Mouse (Mus musculus): ENCODE measurements around the gene Ralgds. TPM values are rescaled to one million over a fixed set of nuclear protein-coding genes. Genes with fewer than 3 reads are reported as not detected.
A peak's percentile ranks its signal among the peaks of the same experiment; 100 is the strongest.
"Not testable (repeated sequence)": the region's sequence is repeated elsewhere in the genome, so short reads cannot be mapped to it uniquely, and the experiment has no call there.

Gene Ralgds
- polyA plus RNA-seq, 1 experiment from 2014 or later, result 34.3 TPM

- no peaks in the 10 kb centered on the region for H3K27me3 ChIP-seq (ENCODE audit: insufficient read depth, low read length)
- WGBS, result 67% methylated on average over 3 of the region's 3 CpGs
Measured at GRCm38 (mm10) chr2:28505795-28506194, 7.1 kb upstream of the Ralgds start, which contains the start of gene Gm10134. Gene Gm10134, plus strand, starts transcription at chr2:28506095.

GRCm38 (mm10) chr2:28506291-28506690 lies 6.6 kb upstream of the Ralgds start:
- WGBS, result 83% methylated on average over 6 of the region's 6 CpGs

More at GRCm38 (mm10) chr2:28505795-28506194, 7.1 kb upstream of the Ralgds start, which contains the start of gene Gm10134:
- no peak for TF ChIP-seq CTCF (IDR thresholded peaks at IDR 0.05; ENCODE audit: low read depth)
- H3K4me2 ChIP-seq, result no peak within 1 kb of the TSS
- H3K9ac ChIP-seq, result no peak within 1 kb of the TSS
- no peak for DNase-seq
- no peak for ATAC-seq (ENCODE audit: insufficient read depth)
- no peak within 1 kb of the TSS for H3K27ac ChIP-seq (ENCODE audit: low read depth)
- H3K36me3 ChIP-seq (ENCODE audit: insufficient read depth), result no peaks in the 10 kb centered on the region
- H3K9me3 ChIP-seq (ENCODE audit: low read depth, low read length), result no peaks in the 10 kb centered on the region
- no peak within 1 kb of the TSS for H3K4me3 ChIP-seq (ENCODE audit: low read depth, low read length)
- H3K4me1 ChIP-seq (ENCODE audit: insufficient read depth), result no peaks in the 10 kb centered on the region

GRCm38 (mm10) chr2:28511600-28511999 lies 1.3 kb upstream of the Ralgds start:
- H3K4me3 ChIP-seq (ENCODE audit: low read depth, low read length); DNase-seq: not testable (repeated sequence)
- TF ChIP-seq CTCF (IDR thresholded peaks at IDR 0.05; ENCODE audit: low read depth), result peak; percentile 31; the same call in 1 of the 2 replicates

More at GRCm38 (mm10) chr2:28506291-28506690, 6.6 kb upstream of the Ralgds start:
- H3K27ac ChIP-seq (ENCODE audit: low read depth), result no peak overlapping the region
- no peaks in the 10 kb centered on the region for H3K27me3 ChIP-seq (ENCODE audit: insufficient read depth, low read length)
- DNase-seq (no peak), ATAC-seq (ENCODE audit: insufficient read depth) (no peak)
- no peaks in the 10 kb centered on the region for H3K4me1 ChIP-seq (ENCODE audit: insufficient read depth)
- H3K36me3 ChIP-seq (ENCODE audit: insufficient read depth), result no peaks in the 10 kb centered on the region
- TF ChIP-seq CTCF (IDR thresholded peaks at IDR 0.05; ENCODE audit: low read depth), result no peak
- H3K9ac ChIP-seq, result no peak overlapping the region
- H3K9me3 ChIP-seq (ENCODE audit: low read depth, low read length), result no peaks in the 10 kb centered on the region
- H3K4me3 ChIP-seq (ENCODE audit: low read depth, low read length), result no peak overlapping the region
- H3K4me2 ChIP-seq, result no peak overlapping the region

GRCm38 (mm10) chr2:28513431-28514370 lies 776 bp downstream of the Ralgds start:
- Histone ChIP-seq H3K4me2 (peak overlapping the region; percentile 98), H3K27ac (ENCODE audit: low read depth) (peak overlapping the region; percentile 72), H3K9me3 (ENCODE audit: low read depth, low read length) (no peaks in the 10 kb centered on the region), H3K4me3 (ENCODE audit: low read depth, low read length) (peak overlapping the region; percentile 70), H3K9ac (peak overlapping the region; percentile 77), H3K27me3 (ENCODE audit: insufficient read depth, low read length) (no peaks in the 10 kb centered on the region), H3K36me3 (ENCODE audit: insufficient read depth) (no peaks in the 10 kb centered on the region), H3K4me1 (ENCODE audit: insufficient read depth) (peaks cover 6% of the 10 kb centered on the region; the same call in 1 of the 2 replicates)
- peak; percentile 48 for ATAC-seq (ENCODE audit: insufficient read depth)
- no peak for TF ChIP-seq CTCF (IDR thresholded peaks at IDR 0.05; ENCODE audit: low read depth)
- peak; percentile 51 for DNase-seq
- 4% methylated on average over 42 of the region's 47 CpGs for WGBS

More at GRCm38 (mm10) chr2:28511600-28511999, 1.3 kb upstream of the Ralgds start:
- not testable (repeated sequence) for H3K4me2 ChIP-seq; H3K4me1 ChIP-seq (ENCODE audit: insufficient read depth); H3K36me3 ChIP-seq (ENCODE audit: insufficient read depth); H3K9me3 ChIP-seq (ENCODE audit: low read depth, low read length); ATAC-seq (ENCODE audit: insufficient read depth); H3K9ac ChIP-seq; H3K27me3 ChIP-seq (ENCODE audit: insufficient read depth, low read length); H3K27ac ChIP-seq (ENCODE audit: low read depth)
- 43% methylated on average over 5 of the region's 5 CpGs for WGBS

- ATAC-seq (ENCODE audit: insufficient read depth) (no peak; the same call in 1 of the 2 replicates), DNase-seq (peak; percentile 93)
- peak; percentile 95 for TF ChIP-seq CTCF (IDR thresholded peaks at IDR 0.05; ENCODE audit: low read depth)
- Histone ChIP-seq H3K9ac (peak overlapping the region; percentile 77; the same call in 1 of the 2 replicates), H3K9me3 (ENCODE audit: low read depth, low read length) (no peaks in the 10 kb centered on the region), H3K27ac (ENCODE audit: low read depth) (no peak overlapping the region), H3K36me3 (ENCODE audit: insufficient read depth) (no peaks in the 10 kb centered on the region), H3K4me2 (peak overlapping the region; percentile 98), H3K27me3 (ENCODE audit: insufficient read depth, low read length) (no peaks in the 10 kb centered on the region), H3K4me1 (ENCODE audit: insufficient read depth) (peaks cover 6% of the 10 kb centered on the region; the same call in 1 of the 2 replicates), H3K4me3 (ENCODE audit: low read depth, low read length) (peak overlapping the region; percentile 70)
- WGBS, result 12% methylated on average over 5 of the region's 5 CpGs
Measured at GRCm38 (mm10) chr2:28514489-28514888, 1.6 kb downstream of the Ralgds start.

- H3K4me3 ChIP-seq (ENCODE audit: low read depth, low read length), result no peak overlapping the region
- 43% methylated on average over 5 of the region's 5 CpGs for WGBS
- TF ChIP-seq CTCF (IDR thresholded peaks at IDR 0.05; ENCODE audit: low read depth), result peak; percentile 89
- DNase-seq (peak; percentile 85), ATAC-seq (ENCODE audit: insufficient read depth) (0 out of 2 replicates have a peak, but pooled peaks have one; percentile 7)
- H3K4me1 ChIP-seq (ENCODE audit: insufficient read depth), result peaks cover 6% of the 10 kb centered on the region; the same call in 1 of the 2 replicates
- H3K9me3 ChIP-seq (ENCODE audit: low read depth, low read length), result no peaks in the 10 kb centered on the region
- H3K4me2 ChIP-seq, result no peak overlapping the region
- no peaks in the 10 kb centered on the region for H3K36me3 ChIP-seq (ENCODE audit: insufficient read depth)
- no peaks in the 10 kb centered on the region for H3K27me3 ChIP-seq (ENCODE audit: insufficient read depth, low read length)
- no peak overlapping the region for H3K27ac ChIP-seq (ENCODE audit: low read depth)
- H3K9ac ChIP-seq, result no peak overlapping the region
Measured at GRCm38 (mm10) chr2:28517206-28517909, 4.4 kb downstream of the Ralgds start.
